Mouse (Mus musculus) kidney, postnatal 0 days (tissue): ENCODE measurements at regions not wholly inside any gene's neighbourhood (a gene's known extent, or its start where the extent isn't known, plus 50 kb on each side); places are given as distances from the start of the nearest gene placed in this dataset.

Experiments used
- ATAC-seq: fragments of 200-750 bp; cut with Nextera tagmentation; replicated peaks from 2 replicates; pipeline ENCODE4 v1.8.0; 2017; ENCODE audit warnings: low read depth, moderate number of reproducible peaks, moderate TSS enrichment, moderate library complexity; ENCODE audit not compliant: low FRiP score
- DNase-seq: peaks from one replicate; pipeline ENCODE4 v3.0.0-alpha.2; 2016; ENCODE audit warnings: low spot score
- H3K27ac ChIP-seq: fragments of 300-500 bp; sonication (generic); 2 replicates; pipeline ENCODE4 v1.5.1; 2014; ENCODE audit warnings: mild to moderate bottlenecking
- H3K27me3 ChIP-seq: fragments of 300-500 bp; sonication (generic); 2 replicates; pipeline ENCODE4 v1.6.1; 2014; ENCODE audit warnings: low read length, mixed read lengths; ENCODE audit not compliant: insufficient read depth
- H3K36me3 ChIP-seq: fragments of 300-500 bp; sonication (generic); 2 replicates; pipeline ENCODE4 v1.6.1; 2014; ENCODE audit warnings: low read length, mixed read lengths; ENCODE audit not compliant: insufficient read depth
- H3K4me1 ChIP-seq: fragments of 300-500 bp; sonication (generic); replicated peaks from 2 replicates; pipeline ENCODE4 v1.6.1; 2014; ENCODE audit warnings: antibody characterized with exemption, low read length, mixed read lengths; ENCODE audit not compliant: insufficient read depth
- H3K4me2 ChIP-seq: fragments of 300-500 bp; sonication (generic); 2 replicates; pipeline ENCODE4 v1.6.1; 2014; ENCODE audit warnings: mild to moderate bottlenecking, low read length, moderate library complexity, mixed read lengths
- H3K4me3 ChIP-seq: fragments of 300-500 bp; sonication (generic); replicated peaks from 2 replicates; pipeline ENCODE4 v1.5.1; 2014; ENCODE audit warnings: low read depth, low read length
- H3K9ac ChIP-seq: fragments of 300-500 bp; sonication (generic); 2 replicates; pipeline ENCODE4 v1.6.1; 2014; ENCODE audit warnings: low read depth, low read length
- H3K9me3 ChIP-seq: fragments of 300-500 bp; sonication (generic); replicated peaks from 2 replicates; pipeline ENCODE4 v1.6.1; 2016; ENCODE audit warnings: low read length, inconsistent platforms, mixed read lengths
- CTCF ChIP-seq: IDR thresholded peaks from 2 replicates; pipeline ENCODE4 v1.5.1; 2016; ENCODE audit warnings: antibody characterized with exemption, low read depth, mild to moderate bottlenecking, moderate library complexity
- WGBS: fragments of 180-500 bp; shearing (Covaris S2); extraction: QIAGEN DNeasy Blood & Tissue Kit; methylation state at CpG from one replicate; pipeline ENCODE4 v1.1.7; 2014; 5-methylcytosine and 5-hydroxymethylcytosine counted together

- no peak overlapping the region for H3K4me3 ChIP-seq
- peak; percentile 63 for TF ChIP-seq CTCF
- no peak for ATAC-seq
These were observed 1207.9 kb downstream of the Nxph1 start for GRCm38 (mm10) chr6:10156097-10156496.

GRCm38 (mm10) chr6:10181590-10182183, 1233.5 kb downstream of the Nxph1 start:
- DNase-seq (no peak), ATAC-seq (no peak)
- H3K9ac ChIP-seq, result no peak overlapping the region
- H3K27ac ChIP-seq, result no peak overlapping the region
- TF ChIP-seq CTCF, result no peak
- no peaks in the 10 kb centered on the region for H3K4me1 ChIP-seq
- no peaks in the 10 kb centered on the region for H3K9me3 ChIP-seq
- 74% methylated on average over 7 of the region's 7 CpGs for WGBS
- no peak overlapping the region for H3K4me3 ChIP-seq
- H3K36me3 ChIP-seq, result no peaks in the 10 kb centered on the region
- no peak overlapping the region for H3K4me2 ChIP-seq
- H3K27me3 ChIP-seq, result no peaks in the 10 kb centered on the region

More at GRCm38 (mm10) chr6:10156097-10156496, 1207.9 kb downstream of the Nxph1 start:
- peak; percentile 56 for DNase-seq
- no peaks in the 10 kb centered on the region for H3K36me3 ChIP-seq
- WGBS, result 53% methylated on average over 2 of the region's 2 CpGs
- H3K27ac ChIP-seq, result no peak overlapping the region
- H3K4me2 ChIP-seq, result no peak overlapping the region
- H3K9me3 ChIP-seq, result no peaks in the 10 kb centered on the region
- H3K9ac ChIP-seq, result no peak overlapping the region
- no peaks in the 10 kb centered on the region for H3K27me3 ChIP-seq
- no peaks in the 10 kb centered on the region for H3K4me1 ChIP-seq

DNA sequence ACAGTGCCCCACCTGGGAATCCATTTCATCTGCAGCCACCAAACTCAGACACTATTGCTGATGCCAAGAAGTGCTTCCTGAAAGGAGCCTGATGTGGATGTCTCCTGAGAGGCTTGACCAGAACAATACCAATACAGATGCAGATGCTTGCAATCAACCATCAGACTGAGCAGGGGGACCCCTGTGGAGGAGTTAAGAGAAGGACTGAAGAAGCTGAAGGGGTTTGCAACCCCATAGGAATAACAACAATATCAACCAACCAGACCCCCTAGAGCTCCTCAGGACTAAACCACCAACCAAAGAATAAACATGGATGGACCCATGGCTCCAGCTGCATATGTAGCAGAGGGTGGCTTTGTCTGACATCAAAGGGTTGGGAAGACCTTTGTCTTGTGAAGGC, 1237.7 kb downstream of the Nxph1 start:
- no peak overlapping the region for H3K4me3 ChIP-seq
- TF ChIP-seq CTCF, result no peak
- H3K4me2 ChIP-seq, result no peak overlapping the region
- H3K36me3 ChIP-seq, result no peaks in the 10 kb centered on the region
- DNase-seq (no peak), ATAC-seq (no peak)
- no peak overlapping the region for H3K9ac ChIP-seq
- no peak overlapping the region for H3K27ac ChIP-seq
- no peaks in the 10 kb centered on the region for H3K9me3 ChIP-seq
- H3K27me3 ChIP-seq, result no peaks in the 10 kb centered on the region
- H3K4me1 ChIP-seq, result no peaks in the 10 kb centered on the region
